Mouse (Mus musculus): ENCODE data around the gene Fam76b. TPM values are rescaled to one million over a fixed set of nuclear protein-coding genes. Genes with fewer than 3 reads are reported as not detected.

The Fam76b gene
- polyA plus RNA-seq, 1 experiment: 21.8 TPM

DNA sequence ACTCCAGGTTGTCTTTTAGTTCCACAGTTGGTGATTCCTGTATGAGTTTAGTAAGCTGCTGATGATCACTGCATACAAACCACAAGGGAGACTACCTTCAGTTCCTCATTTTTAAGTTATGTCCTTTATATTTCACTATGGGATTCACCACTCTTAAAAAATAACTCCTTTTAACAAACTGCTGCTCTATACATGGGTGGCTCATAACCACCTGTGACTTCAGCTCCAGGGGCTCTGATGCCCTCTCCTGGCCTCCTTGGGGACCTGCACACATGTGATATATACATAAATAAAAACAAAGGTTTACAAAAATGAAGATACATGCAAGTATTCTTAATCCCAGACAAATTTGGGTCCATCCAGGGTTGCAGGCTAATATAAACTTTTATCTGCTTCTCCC, 17.6 kb upstream of the Fam76b start:
- Histone ChIP-seq H3K4me1 (ENCODE audit: control insufficient read depth, insufficient read depth, low read length) (no peaks in the 10 kb centered on the region), H3K27me3 (ENCODE audit: control insufficient read depth, insufficient read depth, low read length) (no peaks in the 10 kb centered on the region), H3K4me3 (replicated peaks; ENCODE audit: insufficient read depth, low read depth, low read length) (no peak overlapping the region), H3K27ac (ENCODE audit: insufficient read depth, low read length) (no peak overlapping the region)
- no peak for TF ChIP-seq POLR2A (IDR thresholded peaks at IDR 0.05; ENCODE audit: borderline replicate concordance, insufficient read depth, low read length)
- no peak for TF ChIP-seq CTCF (IDR thresholded peaks at IDR 0.05; ENCODE audit: borderline replicate concordance, insufficient read depth, low read depth, low read length)
- no peak for DNase-seq

DNA sequence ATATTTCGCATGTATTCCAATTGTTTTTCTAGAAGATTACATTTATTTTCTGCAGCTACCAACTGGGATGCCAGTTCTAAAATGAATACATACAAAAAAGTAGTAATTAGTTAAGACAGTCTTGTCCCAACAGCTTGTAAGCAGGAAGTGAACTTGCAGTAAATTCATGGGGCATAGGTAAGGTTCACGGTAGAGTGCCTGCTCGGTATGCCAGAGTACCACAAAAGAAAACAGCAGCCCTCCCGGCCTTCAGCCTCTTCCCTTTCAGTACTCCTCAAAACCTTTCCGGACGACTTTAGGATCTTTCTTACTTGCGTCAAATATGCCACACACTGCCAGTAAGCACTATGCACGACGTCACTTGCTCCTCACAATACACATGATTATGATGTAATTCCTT, 9.1 kb upstream of the Fam76b start:
- 86% methylated on average over 9 of the region's 9 CpGs for WGBS
- TF ChIP-seq CTCF (IDR thresholded peaks at IDR 0.05; ENCODE audit: borderline replicate concordance, insufficient read depth, low read depth, low read length): no peak
- TF ChIP-seq POLR2A (IDR thresholded peaks at IDR 0.05; ENCODE audit: borderline replicate concordance, insufficient read depth, low read length): no peak
- Histone ChIP-seq H3K27me3 (ENCODE audit: control insufficient read depth, insufficient read depth, low read length) (no peaks in the 10 kb centered on the region), H3K27ac (ENCODE audit: insufficient read depth, low read length) (no peak overlapping the region), H3K4me3 (replicated peaks; ENCODE audit: insufficient read depth, low read depth, low read length) (no peak overlapping the region), H3K4me1 (ENCODE audit: control insufficient read depth, insufficient read depth, low read length) (no peaks in the 10 kb centered on the region; the same call in 1 of the 2 replicates)
- no peak for DNase-seq

DNA sequence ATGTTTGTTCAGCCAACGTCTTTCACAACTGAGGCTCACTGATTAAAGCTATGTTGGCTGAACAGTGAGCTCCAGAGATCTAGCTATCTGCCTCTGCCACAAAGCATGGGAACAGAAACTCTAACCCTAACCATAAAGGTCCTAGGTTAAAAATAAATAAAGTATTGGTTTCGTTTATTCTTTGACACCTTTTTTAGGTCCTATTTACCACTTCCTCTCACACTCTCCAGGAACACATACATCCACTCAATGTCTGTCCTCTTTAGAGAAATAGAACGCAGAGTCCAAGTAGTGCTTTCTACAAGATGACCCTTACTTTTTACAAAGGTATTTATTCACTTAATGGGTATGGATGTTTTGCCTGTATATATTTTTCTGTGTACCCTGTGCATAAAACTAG, 6.7 kb upstream of the Fam76b start:
- H3K27me3 ChIP-seq (ENCODE audit: control insufficient read depth, insufficient read depth, low read length): no peaks in the 10 kb centered on the region
- H3K27ac ChIP-seq (ENCODE audit: insufficient read depth, low read length): no peak overlapping the region
- H3K4me1 ChIP-seq (ENCODE audit: control insufficient read depth, insufficient read depth, low read length): no peaks in the 10 kb centered on the region; the same call in 1 of the 2 replicates
- DNase-seq: no peak
- no peak overlapping the region for H3K4me3 ChIP-seq (replicated peaks; ENCODE audit: insufficient read depth, low read depth, low read length)
- TF ChIP-seq CTCF (IDR thresholded peaks at IDR 0.05; ENCODE audit: borderline replicate concordance, insufficient read depth, low read depth, low read length): no peak
- TF ChIP-seq POLR2A (IDR thresholded peaks at IDR 0.05; ENCODE audit: borderline replicate concordance, insufficient read depth, low read length): no peak
- 93% methylated on average over 3 of the region's 3 CpGs for WGBS

DNA sequence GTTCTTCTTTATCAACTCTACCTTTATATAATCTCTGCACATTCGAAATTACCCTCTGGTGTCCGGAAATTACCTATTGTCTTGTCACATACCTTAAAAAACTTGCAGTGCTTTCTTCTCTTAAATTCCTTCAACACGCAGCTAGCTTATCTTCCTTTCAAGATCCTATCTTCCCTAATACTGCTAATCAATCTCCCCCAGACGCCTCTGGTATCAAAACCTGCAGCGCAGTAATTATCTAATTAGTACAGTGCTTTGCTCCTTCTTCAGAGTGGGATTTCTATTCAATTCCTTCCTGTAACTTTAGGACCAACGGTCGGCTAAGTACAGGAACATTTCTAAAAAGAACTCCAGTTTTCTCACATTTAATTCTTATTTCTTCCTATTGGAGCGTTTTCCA, 1.6 kb upstream of the Fam76b start:
- TF ChIP-seq POLR2A (IDR thresholded peaks at IDR 0.05; ENCODE audit: borderline replicate concordance, insufficient read depth, low read length): no peak
- no peak for TF ChIP-seq CTCF (IDR thresholded peaks at IDR 0.05; ENCODE audit: borderline replicate concordance, insufficient read depth, low read depth, low read length)
- H3K4me3 ChIP-seq (replicated peaks; ENCODE audit: insufficient read depth, low read depth, low read length): peak overlapping the region; percentile 67
- H3K4me1 ChIP-seq (ENCODE audit: control insufficient read depth, insufficient read depth, low read length): peaks cover 3% of the 10 kb centered on the region
- DNase-seq: no peak
- H3K27me3 ChIP-seq (ENCODE audit: control insufficient read depth, insufficient read depth, low read length): no peaks in the 10 kb centered on the region
- 2% methylated on average over 8 of the region's 8 CpGs for WGBS
- H3K27ac ChIP-seq (ENCODE audit: insufficient read depth, low read length): no peak overlapping the region

DNA sequence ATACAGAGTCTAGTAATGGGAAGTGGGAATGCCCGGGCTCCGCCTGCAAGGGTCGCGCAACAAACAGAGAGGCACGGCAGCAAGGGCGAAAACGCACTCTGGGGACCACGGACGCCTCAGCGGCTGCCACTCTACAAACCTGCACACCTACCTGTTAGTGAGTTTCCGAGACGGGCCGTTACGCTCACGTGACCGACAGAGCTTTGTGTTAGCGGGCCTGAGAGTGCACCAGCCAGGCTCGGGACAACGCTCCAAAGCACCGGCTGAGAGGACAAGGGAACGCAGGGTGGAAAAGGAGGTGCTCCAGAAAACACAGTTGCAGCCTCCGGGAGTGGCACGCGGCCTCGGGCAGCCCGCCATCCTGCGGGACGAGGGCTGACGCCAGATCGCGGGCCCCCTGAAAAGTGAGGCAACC, 1.1 kb upstream of the Fam76b start:
- under 1% methylated on average over 31 of the region's 31 CpGs for WGBS
- Histone ChIP-seq H3K27me3 (ENCODE audit: control insufficient read depth, insufficient read depth, low read length) (no peaks in the 10 kb centered on the region), H3K4me3 (replicated peaks; ENCODE audit: insufficient read depth, low read depth, low read length) (peak overlapping the region; percentile 67), H3K4me1 (ENCODE audit: control insufficient read depth, insufficient read depth, low read length) (peaks cover 3% of the 10 kb centered on the region), H3K27ac (ENCODE audit: insufficient read depth, low read length) (peak overlapping the region; percentile 71)
- no peak for DNase-seq
- TF ChIP-seq CTCF (IDR thresholded peaks at IDR 0.05; ENCODE audit: borderline replicate concordance, insufficient read depth, low read depth, low read length) (no peak), POLR2A (IDR thresholded peaks at IDR 0.05; ENCODE audit: borderline replicate concordance, insufficient read depth, low read length) (no peak)

DNA sequence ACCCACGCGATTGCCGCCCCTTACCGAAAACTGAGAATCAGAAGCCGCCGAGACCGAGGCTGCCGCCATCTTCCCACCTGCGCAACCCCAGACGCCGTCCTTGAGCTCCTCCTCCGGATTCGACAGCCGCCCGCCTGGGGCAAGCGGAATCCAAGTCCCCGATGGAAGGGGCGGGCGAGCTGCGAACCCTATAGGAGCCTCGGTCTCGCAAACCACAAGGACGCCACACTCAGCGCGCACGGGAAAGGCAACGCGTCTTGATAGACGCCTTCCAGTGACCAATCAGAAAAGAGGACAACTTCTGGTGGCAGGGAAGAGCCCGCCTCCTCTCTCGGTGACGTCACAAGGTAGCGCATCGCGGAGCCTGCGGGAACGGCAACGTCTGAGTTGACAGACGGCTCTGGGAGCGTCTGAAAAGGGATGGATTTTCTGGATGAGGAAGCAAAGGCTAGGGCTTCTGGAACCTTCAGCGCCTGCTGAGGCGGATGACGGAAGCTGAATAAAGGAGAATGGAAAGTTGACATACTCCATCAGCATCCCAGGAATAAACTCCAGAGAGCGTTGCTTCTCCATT, 597 bp upstream of the Fam76b start, which contains the start of gene Cep57:
TSS of gene Cep57 (minus strand) at position 276 of the 574 bp plus-strand sequence.
- H3K27ac ChIP-seq (ENCODE audit: insufficient read depth, low read length): peak within 1 kb of the TSS; percentile 82
- peak within 1 kb of the TSS; percentile 75 for H3K4me3 ChIP-seq (replicated peaks; ENCODE audit: insufficient read depth, low read depth, low read length)
- peaks cover 3% of the 10 kb centered on the region for H3K4me1 ChIP-seq (ENCODE audit: control insufficient read depth, insufficient read depth, low read length)
- under 1% methylated on average over 44 of the region's 44 CpGs for WGBS
- TF ChIP-seq CTCF (IDR thresholded peaks at IDR 0.05; ENCODE audit: borderline replicate concordance, insufficient read depth, low read depth, low read length) (no peak), POLR2A (IDR thresholded peaks at IDR 0.05; ENCODE audit: borderline replicate concordance, insufficient read depth, low read length) (peak; percentile 62; the same call in 1 of the 2 replicates)
- peak; percentile 97 to 98 for DNase-seq
- no peaks in the 10 kb centered on the region for H3K27me3 ChIP-seq (ENCODE audit: control insufficient read depth, insufficient read depth, low read length)

DNA sequence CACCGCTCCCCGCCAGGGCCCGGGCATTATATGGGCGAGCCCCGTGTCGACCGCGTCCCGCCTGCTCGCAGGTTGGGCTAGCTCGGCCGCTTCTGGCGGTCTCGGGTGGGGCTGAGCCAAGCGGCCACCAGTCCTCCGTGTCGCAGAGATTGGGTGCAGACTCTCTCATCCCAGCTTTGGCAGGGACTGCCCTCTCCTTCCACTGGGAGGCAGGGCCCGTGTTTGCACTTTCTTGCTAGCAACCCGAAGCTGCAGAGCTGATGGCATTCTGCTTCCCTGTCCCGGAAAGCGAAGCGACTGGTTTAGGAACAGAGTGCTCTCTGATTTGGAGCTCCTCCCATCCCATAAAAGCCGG, 548 bp downstream of the Fam76b start:
- Histone ChIP-seq H3K27ac (ENCODE audit: insufficient read depth, low read length) (peak overlapping the region; percentile 82), H3K4me3 (replicated peaks; ENCODE audit: insufficient read depth, low read depth, low read length) (peak overlapping the region; percentile 75), H3K27me3 (ENCODE audit: control insufficient read depth, insufficient read depth, low read length) (no peaks in the 10 kb centered on the region), H3K4me1 (ENCODE audit: control insufficient read depth, insufficient read depth, low read length) (peaks cover 3% of the 10 kb centered on the region; the same call in 1 of the 2 replicates)
- under 1% methylated on average over 23 of the region's 23 CpGs for WGBS
- no peak for TF ChIP-seq POLR2A (IDR thresholded peaks at IDR 0.05; ENCODE audit: borderline replicate concordance, insufficient read depth, low read length)
- peak; percentile 15; the same call in 1 of the 2 replicates for TF ChIP-seq CTCF (IDR thresholded peaks at IDR 0.05; ENCODE audit: borderline replicate concordance, insufficient read depth, low read depth, low read length)
- DNase-seq: no peak

DNA sequence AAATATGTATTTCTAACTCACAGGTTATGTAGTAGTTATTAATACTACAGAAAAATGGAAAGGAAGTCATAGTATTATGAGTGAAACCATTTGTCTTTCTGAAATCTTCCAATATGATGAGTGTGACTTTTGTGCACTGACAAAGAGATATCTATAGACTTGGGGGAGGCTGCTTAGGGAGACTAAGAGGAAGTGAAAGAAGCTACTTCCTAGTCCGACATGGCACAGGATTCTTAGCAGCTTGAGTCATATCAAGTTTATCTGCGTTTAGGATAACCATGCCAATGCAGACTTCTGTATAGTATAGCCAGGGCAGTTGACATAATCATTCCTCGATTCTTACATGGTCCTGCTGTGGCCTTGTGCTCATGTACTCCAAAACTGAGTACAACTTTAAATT, 7.7 kb downstream of the Fam76b start:
- no peak for TF ChIP-seq CTCF (IDR thresholded peaks at IDR 0.05; ENCODE audit: borderline replicate concordance, insufficient read depth, low read depth, low read length)
- TF ChIP-seq POLR2A (IDR thresholded peaks at IDR 0.05; ENCODE audit: borderline replicate concordance, insufficient read depth, low read length): no peak
- no peaks in the 10 kb centered on the region for H3K27me3 ChIP-seq (ENCODE audit: control insufficient read depth, insufficient read depth, low read length)
- no peak overlapping the region for H3K27ac ChIP-seq (ENCODE audit: insufficient read depth, low read length)
- 91% methylated on average over 3 of the region's 3 CpGs for WGBS
- H3K4me1 ChIP-seq (ENCODE audit: control insufficient read depth, insufficient read depth, low read length): no peaks in the 10 kb centered on the region
- no peak for DNase-seq
- H3K4me3 ChIP-seq (replicated peaks; ENCODE audit: insufficient read depth, low read depth, low read length): no peak overlapping the region
